Mouse (Mus musculus): Measurements from ENCODE around the gene Zfp948.
"Not testable (repeated sequence)": the region's sequence is repeated elsewhere in the genome, so short reads cannot be mapped to it uniquely, and the experiment has no call there.

The Zfp948 gene

GRCm38 (mm10) chr17:21635758-21636157 lies 69.0 kb downstream of the Zfp948 start:
- not testable (repeated sequence) for DNase-seq (ENCODE audit: low spot score in 2 of 2)
